Mouse (Mus musculus) olfactory bulb, adult 2 months (tissue): ENCODE data around the gene Nrbf2.

ENCODE experiments used
- CTCF ChIP-seq: fragments of 200-500 bp; IDR thresholded peaks from 2 replicates; pipeline ENCODE4 v1.5.1; 2012; ENCODE audit warnings: low read depth, mild to moderate bottlenecking, low read length, moderate library complexity; ENCODE audit not compliant: insufficient read depth
- POLR2A ChIP-seq: fragments of 200-500 bp; IDR thresholded peaks from 2 replicates; pipeline ENCODE4 v1.6.1; 2012; ENCODE audit warnings: mild to moderate bottlenecking, low read depth, low read length, moderate library complexity; ENCODE audit not compliant: insufficient read depth

DNA sequence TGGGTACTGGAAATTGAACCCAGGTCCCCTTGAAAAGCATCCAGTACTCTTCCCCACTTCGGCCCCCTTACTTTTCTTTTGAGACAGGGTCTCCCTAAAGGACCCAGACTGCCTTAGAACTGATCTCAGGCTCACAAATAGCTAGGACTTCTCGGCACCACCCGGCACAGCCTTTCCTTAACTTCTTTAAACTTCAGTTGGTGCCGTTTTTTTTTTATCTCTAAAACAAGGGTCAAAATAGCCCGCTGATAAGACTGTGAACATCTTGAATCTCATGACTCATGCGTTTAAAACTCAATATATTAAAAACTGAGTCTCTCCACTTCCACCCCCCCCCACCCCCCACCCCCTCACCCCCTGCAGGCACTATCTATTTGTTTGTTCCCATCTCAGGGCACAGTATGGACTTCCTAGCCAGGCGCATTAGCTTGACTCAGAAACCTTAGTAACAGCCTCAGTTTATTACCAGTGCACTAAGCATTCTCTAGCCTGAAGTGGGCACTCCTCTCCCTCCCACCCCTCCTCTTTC is 10.9 kb upstream of the Nrbf2 start:
- no peak for TF ChIP-seq POLR2A
- TF ChIP-seq CTCF, result no peak
